Mouse (Mus musculus) midbrain, embryonic 13.5 days (tissue): ENCODE data around the gene Ghsr. TPM values are rescaled to one million over a fixed set of nuclear protein-coding genes. Genes with fewer than 3 reads are reported as not detected.

ENCODE experiments used
- ATAC-seq: fragments of 200-750 bp; cut with Nextera tagmentation; 2 replicates; pipeline ENCODE4 v1.8.0; 2017; ENCODE audit warnings: mild to moderate bottlenecking, moderate TSS enrichment, moderate library complexity
- H3K27ac ChIP-seq: fragments of 300-500 bp; sonication (generic); 2 replicates; pipeline ENCODE4 v1.5.1; 2015; ENCODE audit warnings: inconsistent platforms, mild to moderate bottlenecking, moderate library complexity
- H3K27me3 ChIP-seq: fragments of 300-500 bp; sonication (generic); 2 replicates; pipeline ENCODE4 v1.6.1; 2015; ENCODE audit warnings: mild to moderate bottlenecking, inconsistent platforms
- H3K36me3 ChIP-seq: fragments of 300-500 bp; sonication (generic); 2 replicates; pipeline ENCODE4 v1.6.1; 2015; ENCODE audit warnings: mild to moderate bottlenecking, inconsistent platforms
- H3K4me1 ChIP-seq: fragments of 300-500 bp; sonication (generic); replicated peaks from 2 replicates; pipeline ENCODE4 v1.6.1; 2015; ENCODE audit warnings: inconsistent platforms
- H3K4me2 ChIP-seq: fragments of 300-500 bp; sonication (generic); replicated peaks from 2 replicates; pipeline ENCODE4 v1.6.1; 2015; ENCODE audit warnings: moderate library complexity, mild to moderate bottlenecking, inconsistent platforms
- H3K4me3 ChIP-seq: fragments of 300-500 bp; sonication (generic); replicated peaks from 2 replicates; pipeline ENCODE4 v1.5.1; 2015; ENCODE audit warnings: mild to moderate bottlenecking, inconsistent platforms
- H3K9ac ChIP-seq: fragments of 300-500 bp; sonication (generic); replicated peaks from 2 replicates; pipeline ENCODE4 v1.6.1; 2015; ENCODE audit warnings: mild to moderate bottlenecking, inconsistent platforms
- H3K9me3 ChIP-seq: fragments of 300-500 bp; sonication (generic); 2 replicates; pipeline ENCODE4 v1.6.1; 2016; ENCODE audit warnings: mild to moderate bottlenecking, inconsistent platforms
- WGBS: fragments of 180-500 bp; shearing (Covaris S2); methylation state at CpG from one replicate; pipeline ENCODE4 v1.1.7; 2015; 5-methylcytosine and 5-hydroxymethylcytosine counted together
- polyA plus RNA-seq: library from polyadenylated mRNA; unstranded; fragments of >200 nt; fragmentation: Nextera tagmentation; extraction: Ambion mirVana; gene quantifications from 2 replicates; pipeline ENCODE4 v1.2.1, GENCODE M21; 2015

Ghsr gene
- polyA plus RNA-seq, 1 experiment from 2014 or later: 0.27 TPM

- 60% methylated on average over 10 of the region's 10 CpGs for WGBS
- Histone ChIP-seq H3K27ac (no peak overlapping the region), H3K36me3 (0 out of 2 replicates have a peak, but pooled peaks cover 3% of the 10 kb centered on the region), H3K9ac (no peak overlapping the region), H3K4me1 (no peaks in the 10 kb centered on the region), H3K9me3 (no peaks in the 10 kb centered on the region), H3K27me3 (no peaks in the 10 kb centered on the region), H3K4me2 (no peak overlapping the region), H3K4me3 (no peak overlapping the region)
- ATAC-seq: no peak
These were observed 45.6 kb downstream of the Ghsr start for GRCm38 (mm10) chr3:27416786-27417185.

DNA sequence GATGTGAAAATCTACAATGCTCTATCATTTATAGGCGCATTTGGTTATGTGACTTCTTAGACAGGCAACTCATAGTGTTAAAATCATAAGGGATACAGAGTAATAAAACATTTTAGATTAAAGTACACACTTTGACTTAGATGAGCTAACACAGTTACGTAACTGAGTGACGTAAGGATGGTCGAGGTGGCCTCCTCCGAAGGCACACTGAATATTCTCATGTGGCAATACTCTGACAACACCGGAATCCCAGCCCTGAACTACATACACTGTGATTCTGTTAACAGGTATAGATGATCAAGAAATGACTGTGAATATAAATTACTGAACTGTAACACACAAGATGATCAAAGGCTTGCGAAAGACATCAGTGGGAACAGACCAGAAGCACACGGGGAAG lies 47.5 kb downstream of the Ghsr start:
- 0 out of 2 replicates have a peak, but pooled peaks cover 3% of the 10 kb centered on the region for H3K36me3 ChIP-seq

GRCm38 (mm10) chr3:27421980-27422379 lies 50.8 kb downstream of the Ghsr start:
- H3K36me3 ChIP-seq: 0 out of 2 replicates have a peak, but pooled peaks cover 6% of the 10 kb centered on the region
- 0 out of 2 replicates have a peak, but pooled peaks cover 3% of the 10 kb centered on the region for H3K4me1 ChIP-seq
- no peak for ATAC-seq
- no peak overlapping the region for H3K9ac ChIP-seq
- H3K4me3 ChIP-seq: no peak overlapping the region
- H3K4me2 ChIP-seq: no peak overlapping the region
- 65% methylated on average over 12 of the region's 12 CpGs for WGBS
- no peak overlapping the region for H3K27ac ChIP-seq
- no peaks in the 10 kb centered on the region for H3K27me3 ChIP-seq
- H3K9me3 ChIP-seq: no peaks in the 10 kb centered on the region

More for the DNA sequence above, 47.5 kb downstream of the Ghsr start:
- 94% methylated on average over 8 of the region's 8 CpGs for whole genome bisulfite sequencing
- Histone ChIP-seq H3K4me2 (no peak overlapping the region), H3K27me3 (no peaks in the 10 kb centered on the region), H3K9me3 (no peaks in the 10 kb centered on the region), H3K4me3 (no peak overlapping the region), H3K27ac (no peak overlapping the region), H3K4me1 (0 out of 2 replicates have a peak, but pooled peaks cover 3% of the 10 kb centered on the region), H3K9ac (no peak overlapping the region)
- ATAC-seq: no peak

GRCm38 (mm10) chr3:27422521-27422920 lies 51.4 kb downstream of the Ghsr start:
- WGBS: 91% methylated on average over 6 of the region's 6 CpGs
- Histone ChIP-seq H3K4me3 (no peak overlapping the region), H3K27ac (no peak overlapping the region), H3K36me3 (0 out of 2 replicates have a peak, but pooled peaks cover 6% of the 10 kb centered on the region), H3K9ac (no peak overlapping the region), H3K4me1 (0 out of 2 replicates have a peak, but pooled peaks cover 3% of the 10 kb centered on the region), H3K27me3 (no peaks in the 10 kb centered on the region), H3K4me2 (no peak overlapping the region), H3K9me3 (no peaks in the 10 kb centered on the region)
- no peak for ATAC-seq

DNA sequence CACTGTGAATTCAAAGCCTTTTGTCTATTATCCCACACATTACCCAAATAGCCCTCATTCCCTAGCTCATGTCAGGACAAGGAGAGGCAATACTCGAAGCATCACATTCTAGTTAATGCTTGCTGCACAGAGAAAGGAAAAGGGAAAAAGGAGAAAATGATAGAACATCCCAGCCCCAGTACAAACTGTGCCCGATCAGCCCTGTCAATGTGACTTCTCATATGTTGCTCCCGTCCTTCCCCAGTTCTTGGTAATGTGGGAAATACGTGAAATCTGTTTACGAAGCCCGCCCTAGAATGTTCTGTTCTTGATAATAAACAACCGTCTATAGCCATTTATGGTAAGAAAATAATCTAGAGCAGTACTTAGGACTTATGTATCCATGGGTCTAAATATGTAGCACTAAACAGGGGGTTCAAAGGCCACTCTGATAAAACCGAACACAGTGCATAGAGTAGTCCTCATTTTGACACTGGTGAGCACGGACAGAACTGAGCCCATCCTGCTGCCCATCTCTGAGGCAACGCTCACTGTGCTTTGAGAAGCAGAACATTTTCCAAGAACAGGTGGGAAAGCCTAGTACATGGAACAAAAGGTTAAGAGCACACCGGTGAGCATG lies 53.0 kb downstream of the Ghsr start:
- H3K9ac ChIP-seq: no peak overlapping the region
- peaks cover 10% of the 10 kb centered on the region; the same call in 1 of the 2 replicates for H3K36me3 ChIP-seq
- H3K9me3 ChIP-seq: no peaks in the 10 kb centered on the region
- no peak overlapping the region for H3K27ac ChIP-seq
- H3K4me2 ChIP-seq: no peak overlapping the region
- no peak for ATAC-seq
- WGBS: 91% methylated on average over 11 of the region's 11 CpGs
- 0 out of 2 replicates have a peak, but pooled peaks cover 3% of the 10 kb centered on the region for H3K4me1 ChIP-seq
- no peak overlapping the region for H3K4me3 ChIP-seq
- H3K27me3 ChIP-seq: no peaks in the 10 kb centered on the region

DNA sequence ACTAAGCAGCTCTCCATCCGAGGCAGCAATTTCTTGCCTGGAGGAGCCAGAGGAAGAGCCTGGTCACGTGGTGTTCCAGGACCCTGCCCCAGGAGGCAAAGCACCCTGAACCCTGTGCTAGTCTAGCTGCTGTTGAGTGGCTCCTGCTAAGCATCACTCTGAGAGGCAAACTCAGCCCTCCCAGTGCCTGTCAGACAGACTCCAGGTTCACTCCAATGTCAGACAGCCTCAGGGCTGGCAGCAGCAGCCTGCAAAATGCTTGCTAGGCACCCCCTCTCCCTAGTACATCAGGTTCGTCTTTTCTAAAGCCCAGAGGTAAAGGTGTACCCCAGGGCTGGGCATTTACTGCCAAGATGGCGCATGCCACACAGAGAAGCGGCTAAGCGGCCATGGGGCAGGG lies 56.3 kb downstream of the Ghsr start:
- 90% methylated on average over 6 of the region's 6 CpGs for WGBS

More for the DNA sequence above, 56.3 kb downstream of the Ghsr start:
- Histone ChIP-seq H3K27me3 (no peaks in the 10 kb centered on the region), H3K9ac (no peak overlapping the region), H3K27ac (no peak overlapping the region), H3K36me3 (peaks cover 8% of the 10 kb centered on the region; the same call in 1 of the 2 replicates), H3K4me3 (no peak overlapping the region), H3K4me2 (no peak overlapping the region), H3K9me3 (no peaks in the 10 kb centered on the region), H3K4me1 (0 out of 2 replicates have a peak, but pooled peaks cover 2% of the 10 kb centered on the region)
- ATAC-seq: no peak

Other genes with a start within 250 kb of the Ghsr start
- gene Ect2, start 217.5 kb upstream of the Ghsr start, polyA plus RNA-seq: 33.1 and 33.2 TPM in 2 replicates
- 4.8 and 5.1 TPM in 2 replicates for gene Nceh1, start 188.4 kb upstream of the Ghsr start, polyA plus RNA-seq
- gene Tnfsf10, start 54.3 kb upstream of the Ghsr start, polyA plus RNA-seq: 0.06 and 0.07 TPM in 2 replicates